Mouse (Mus musculus) kidney, adult 9 months (tissue): ENCODE measurements at regions not wholly inside any gene's neighbourhood (a gene's known extent, or its start where the extent isn't known, plus 50 kb on each side); places are given as distances from the start of the nearest gene placed in this dataset.
A peak's percentile ranks its signal among the peaks of the same experiment; 100 is the strongest.

Experiments used
- DNase-seq: peaks from one replicate; pipeline ENCODE4 v3.0.0; 2022

DNA sequence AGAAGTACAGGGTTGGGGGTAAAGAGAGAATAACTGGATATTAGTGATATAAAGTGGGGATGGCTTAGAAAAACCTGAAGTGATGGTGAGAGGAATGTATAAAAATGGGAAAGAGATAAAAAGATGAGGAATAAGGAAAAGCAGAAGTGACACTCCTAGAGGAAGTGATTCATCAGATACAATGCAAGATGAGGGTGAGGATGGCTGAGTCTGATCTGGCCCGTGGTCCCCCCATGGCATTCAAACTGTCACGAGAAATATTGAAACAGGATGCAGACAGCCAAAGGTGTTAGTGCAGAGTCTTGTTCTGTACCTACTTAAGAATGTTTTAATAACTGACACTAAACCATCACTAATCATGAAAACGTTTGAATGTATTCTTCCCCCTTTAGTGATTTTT, 56.2 kb upstream of the Kitl start:
- no peak for DNase-seq

DNA sequence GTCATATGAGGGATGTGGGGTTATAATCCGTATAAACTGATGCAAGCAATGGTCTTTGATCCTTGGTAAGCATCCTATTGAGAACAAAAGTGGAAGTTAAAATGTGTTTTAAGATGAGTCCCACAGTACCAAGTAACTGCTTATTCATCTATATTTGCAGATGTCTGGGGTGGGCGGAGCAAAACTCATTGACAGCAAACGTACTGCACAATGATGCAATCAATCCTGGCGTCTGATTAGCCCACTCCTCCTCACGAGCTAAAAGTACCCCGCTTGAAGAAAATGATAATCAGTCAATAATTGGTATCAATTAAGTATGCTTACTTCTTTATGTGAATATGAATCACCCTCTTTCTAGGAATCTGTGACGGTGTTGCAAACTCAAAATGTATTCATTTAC, 62.9 kb upstream of the Kitl start:
- DNase-seq: no peak

DNA sequence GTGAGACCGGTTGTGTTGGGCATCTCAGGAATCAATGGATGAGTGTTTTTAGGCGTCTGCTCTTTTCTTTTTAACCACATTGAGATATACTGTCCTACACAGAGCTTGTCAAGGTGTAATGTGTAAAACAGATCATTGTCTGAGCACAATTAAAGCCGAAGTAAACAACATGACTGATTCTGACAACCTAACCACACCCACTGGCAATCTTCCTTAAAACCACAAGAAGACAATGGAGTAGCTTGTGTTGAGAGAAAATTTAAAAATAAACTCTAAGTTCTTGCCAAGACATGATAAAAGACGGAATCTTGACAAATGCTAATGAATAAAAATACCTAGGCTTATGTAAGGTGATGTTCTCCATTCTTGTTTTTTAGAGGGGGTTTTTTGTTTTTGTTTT, 63.7 kb upstream of the Kitl start:
- DNase-seq: peak; percentile 18

DNA sequence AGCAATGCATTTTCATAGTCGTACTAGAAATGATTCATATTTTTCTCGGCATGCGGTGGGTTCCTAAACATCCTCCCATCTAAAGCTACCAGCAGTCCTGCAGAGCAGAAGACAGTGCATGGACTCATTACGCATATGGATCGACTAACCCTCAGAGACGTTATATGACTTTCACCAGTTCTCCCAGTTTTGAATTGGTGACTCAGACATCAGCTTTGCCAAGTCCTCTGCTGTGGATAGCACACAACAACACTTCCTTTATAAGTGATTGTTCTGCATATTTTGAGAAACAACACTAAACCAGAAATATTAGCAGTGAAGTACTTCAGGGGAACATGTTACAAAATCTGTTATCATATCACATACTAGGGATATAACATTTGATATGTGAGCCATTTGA, 64.1 kb upstream of the Kitl start:
- no peak for DNase-seq

DNA sequence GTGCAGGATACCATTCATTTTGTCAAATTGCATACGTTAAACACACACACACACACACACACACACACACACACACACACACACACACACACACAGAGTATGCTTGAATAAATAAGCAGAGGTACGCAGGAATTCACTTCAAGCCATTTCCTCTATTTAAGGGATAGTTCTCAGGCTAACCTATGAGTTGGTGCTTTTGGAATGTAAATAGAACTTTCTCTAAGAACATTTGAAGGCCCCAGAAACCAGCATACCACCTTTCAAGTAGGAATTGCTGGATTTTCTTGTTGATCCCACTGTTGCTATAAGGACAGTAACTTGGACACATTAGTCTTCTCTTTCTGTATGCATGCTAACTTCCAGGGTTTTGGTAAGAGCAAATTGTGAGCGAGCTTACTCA, 66.7 kb upstream of the Kitl start:
- DNase-seq: no peak

DNA sequence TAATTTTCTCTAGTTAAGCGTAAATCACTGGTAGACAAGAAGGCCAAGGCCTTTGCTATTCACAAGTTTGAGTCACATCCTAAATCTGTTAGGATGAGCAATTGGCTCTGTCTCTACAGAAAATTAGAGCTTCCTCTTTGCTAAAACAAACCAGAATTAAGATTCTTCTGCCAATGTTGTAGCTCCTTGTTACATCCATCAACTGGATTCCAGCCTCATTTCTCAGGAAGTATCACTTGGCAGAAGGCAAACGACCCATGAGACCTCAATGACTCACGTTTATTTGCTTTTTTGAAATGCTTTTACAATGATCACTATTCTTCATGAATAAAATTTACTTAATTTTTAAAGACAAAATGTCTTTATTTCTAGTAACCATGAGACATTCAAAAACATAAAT, 70.0 kb upstream of the Kitl start:
- peak; percentile 49 for DNase-seq

DNA sequence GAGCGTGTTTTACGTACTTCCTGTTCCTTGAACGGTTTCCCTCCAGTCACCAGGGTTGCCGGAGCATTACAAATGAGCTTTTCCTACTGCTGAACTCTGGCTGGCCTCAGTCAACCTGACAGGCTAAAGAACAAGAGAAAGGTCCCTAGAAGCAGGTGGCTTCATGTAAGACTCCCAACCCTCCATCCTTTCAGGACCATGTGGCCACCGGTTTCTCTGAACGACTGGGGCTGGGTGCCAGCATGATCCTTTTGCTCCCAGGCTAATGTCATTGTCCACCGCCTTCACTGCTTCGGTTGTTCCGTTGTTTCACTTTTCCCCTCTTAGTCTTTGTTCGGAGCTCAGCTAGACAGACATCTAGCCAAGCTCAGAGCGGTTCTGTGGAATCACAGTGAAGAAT, 73.8 kb upstream of the Kitl start:
- DNase-seq: peak; percentile 67

DNA sequence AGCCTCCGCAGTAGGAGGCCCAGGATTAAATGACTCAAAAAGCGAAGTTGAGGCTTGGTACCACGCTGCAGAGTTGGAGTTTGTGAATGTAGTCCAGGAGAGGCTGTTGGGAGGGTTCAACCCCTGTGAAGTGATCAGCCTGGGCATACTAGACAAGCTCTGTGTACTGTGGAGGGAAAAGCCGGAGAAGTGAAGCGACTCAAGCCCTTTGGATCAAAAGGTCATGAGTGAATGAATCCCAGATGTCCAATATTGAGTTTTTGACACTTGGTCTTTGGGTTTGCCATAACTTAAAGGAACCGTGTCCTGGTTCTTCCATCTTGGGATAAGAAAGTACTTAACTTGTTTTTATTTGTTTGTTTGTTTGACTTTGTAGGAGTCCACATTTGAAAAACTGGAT, 76.5 kb upstream of the Kitl start:
- no peak for DNase-seq

DNA sequence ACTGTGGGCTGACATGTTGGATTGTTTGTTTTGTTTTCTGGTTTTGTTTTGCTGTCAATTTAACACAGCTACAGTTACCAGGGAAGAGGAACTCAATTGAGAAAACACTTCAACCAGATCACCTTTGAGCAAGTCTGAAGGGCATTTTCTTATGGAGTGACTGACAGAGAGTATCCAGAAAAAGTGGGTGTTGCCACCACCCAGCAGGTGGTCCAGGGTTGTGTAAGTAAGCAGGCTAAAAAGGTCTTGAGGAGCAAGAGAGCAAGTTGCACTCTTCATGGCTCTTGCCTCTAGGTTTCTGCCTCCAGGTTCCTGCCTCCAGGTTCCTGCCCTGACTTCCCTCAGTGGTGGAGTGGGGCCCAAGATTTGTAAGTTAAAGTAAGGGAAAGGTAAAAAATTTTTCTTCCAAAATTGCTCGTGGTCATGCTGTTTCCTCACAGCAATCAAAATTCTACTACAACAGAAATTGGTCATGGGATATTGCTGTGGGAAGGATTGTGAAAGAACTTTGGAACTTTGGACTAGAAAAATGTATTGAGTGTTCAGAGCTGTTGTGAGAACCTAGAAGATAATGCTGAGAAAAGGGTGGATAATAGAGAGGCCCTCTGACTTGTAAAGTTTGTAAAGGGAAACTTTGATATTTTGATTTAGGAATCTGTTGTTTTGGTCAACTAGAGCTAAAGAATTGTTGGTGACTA, 77.4 kb upstream of the Kitl start:
- no peak for DNase-seq

DNA sequence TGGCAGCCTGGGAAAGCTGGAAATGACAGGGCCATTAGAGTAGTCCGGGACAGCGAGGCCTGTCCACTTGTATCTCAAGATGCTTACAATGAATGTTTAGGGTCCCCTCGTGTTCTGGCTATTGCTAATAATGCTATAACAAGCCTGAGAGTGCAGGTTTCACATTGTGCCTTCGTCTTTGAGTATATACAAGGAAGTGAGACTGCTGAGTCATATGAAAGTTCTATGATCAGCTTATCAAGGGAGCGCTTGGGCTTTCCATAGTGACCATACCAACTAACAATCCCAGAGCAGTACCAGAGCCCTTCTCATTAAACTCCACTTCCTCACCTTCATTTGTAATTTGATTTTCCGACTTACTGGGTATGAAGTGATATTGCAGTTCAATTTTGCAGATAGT, 86.2 kb upstream of the Kitl start:
- DNase-seq: no peak

DNA sequence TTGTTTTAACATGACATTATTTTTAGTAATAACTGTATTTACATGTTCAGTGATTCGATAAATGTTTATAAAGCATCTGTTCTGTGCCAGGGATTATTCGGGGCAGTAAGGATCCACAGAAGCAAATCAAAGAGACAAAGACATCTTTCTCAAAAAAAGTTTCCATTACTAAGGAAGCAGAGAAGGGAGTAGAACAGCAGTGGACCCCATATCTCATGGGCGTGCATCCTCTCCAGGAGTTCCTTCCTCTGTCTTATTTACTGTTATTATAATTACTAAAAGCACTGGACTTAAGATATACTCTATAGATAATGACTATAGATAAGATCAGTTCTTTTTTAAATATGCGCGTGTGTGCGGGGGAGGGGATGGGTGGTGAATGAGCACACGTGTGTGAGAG, 87.5 kb upstream of the Kitl start:
- DNase-seq: no peak

DNA sequence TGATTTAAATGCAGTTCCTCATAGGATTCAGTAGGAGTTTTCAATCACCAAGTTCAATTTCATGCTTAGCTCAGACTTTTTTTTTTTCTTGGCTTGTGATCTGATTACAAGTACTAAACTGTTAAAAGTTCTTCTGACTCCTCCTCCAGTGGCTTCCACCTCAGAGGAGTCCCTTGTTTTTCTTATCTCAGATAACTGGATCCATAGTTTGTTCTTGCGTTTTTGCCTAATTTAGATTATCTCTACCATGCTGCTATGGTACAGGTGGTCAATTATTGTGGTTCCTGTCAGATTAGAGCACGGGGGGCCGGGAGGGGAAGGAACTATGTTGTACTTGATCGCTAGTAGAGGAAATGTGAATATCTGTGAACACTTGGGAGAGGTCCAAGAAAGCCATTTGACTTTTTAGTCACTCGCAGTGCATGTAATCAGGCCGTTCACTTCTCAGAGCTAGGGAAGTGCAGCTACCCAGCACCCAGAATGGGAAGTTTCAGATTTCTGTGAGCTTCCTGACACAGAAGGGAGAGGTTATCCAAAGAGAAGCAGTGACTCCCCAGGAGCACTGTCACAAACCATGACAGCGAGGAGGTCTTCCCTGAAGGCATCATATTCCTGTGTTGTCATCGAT, 89.0 kb upstream of the Kitl start:
- DNase-seq: no peak

DNA sequence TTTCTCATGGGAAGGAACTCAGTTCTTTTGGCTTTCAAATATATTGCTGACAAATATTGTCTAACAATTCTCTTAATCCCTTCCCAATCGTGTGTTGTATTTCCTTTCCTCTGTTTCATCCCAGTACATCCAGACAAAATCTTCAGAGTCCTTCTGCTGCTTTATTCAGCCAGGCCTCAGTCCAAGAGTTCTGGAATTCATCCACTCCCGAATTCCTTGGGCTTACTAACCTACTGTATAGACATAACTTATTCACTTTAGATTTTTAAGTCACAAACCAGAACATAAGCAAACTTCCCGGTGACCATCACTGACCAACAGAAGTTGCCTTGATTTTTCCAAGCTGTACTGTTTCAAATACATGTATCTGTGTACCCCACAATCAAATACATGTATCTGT, 90.9 kb upstream of the Kitl start:
- no peak for DNase-seq

DNA sequence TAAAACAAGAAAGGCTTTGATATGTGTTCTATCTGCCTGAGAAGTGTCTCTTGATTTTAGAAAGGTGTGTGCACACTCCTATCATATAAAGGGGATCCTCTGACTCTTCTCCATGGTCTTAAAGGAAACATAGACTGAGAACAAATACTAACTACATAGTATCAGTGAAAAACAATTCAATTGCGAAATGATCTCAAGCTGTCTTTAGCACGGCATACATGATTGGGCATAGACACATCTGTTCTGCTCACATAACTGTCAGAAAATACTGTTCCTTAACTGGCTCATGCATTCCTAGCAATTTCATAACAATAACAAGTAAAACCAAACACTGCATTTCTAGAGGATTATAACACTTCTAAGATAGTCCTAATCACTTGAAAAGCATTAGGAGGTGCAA, 95.5 kb upstream of the Kitl start:
- no peak for DNase-seq

DNA sequence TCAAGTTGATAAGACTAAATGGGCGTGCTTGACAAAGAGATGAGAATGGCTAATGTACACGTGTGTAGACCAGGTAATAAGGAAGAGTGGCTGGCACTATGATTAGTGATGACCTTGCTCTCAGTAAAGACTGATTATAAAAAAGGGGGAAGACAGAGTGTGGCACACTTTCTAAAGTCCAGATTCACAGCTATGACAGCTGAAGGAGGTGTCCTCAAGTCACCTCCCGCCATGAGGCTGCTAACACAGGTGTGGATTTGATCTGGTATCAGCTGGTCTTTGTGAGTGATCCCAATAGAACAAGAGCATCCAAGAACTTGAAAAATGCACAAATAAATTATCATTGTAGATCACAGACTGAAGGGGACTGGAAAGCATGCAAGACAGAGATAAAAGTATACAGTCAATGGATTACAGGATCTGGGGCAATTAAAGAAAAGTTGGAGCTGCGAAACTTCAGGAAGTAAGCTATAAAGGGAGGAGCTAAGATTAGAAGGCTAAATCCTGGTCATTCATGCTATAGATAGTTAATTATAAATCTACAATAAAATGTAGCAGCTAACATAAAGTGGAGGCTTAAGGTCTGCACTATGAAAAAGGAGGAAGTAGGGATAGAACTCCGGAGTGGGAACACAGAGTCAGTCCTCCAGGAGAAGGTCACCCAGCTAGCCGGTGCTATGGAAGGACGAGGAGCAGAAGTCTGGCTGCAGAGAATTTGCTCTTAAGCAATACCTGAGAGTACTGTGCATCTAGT, 96.7 kb upstream of the Kitl start:
- DNase-seq: no peak

DNA sequence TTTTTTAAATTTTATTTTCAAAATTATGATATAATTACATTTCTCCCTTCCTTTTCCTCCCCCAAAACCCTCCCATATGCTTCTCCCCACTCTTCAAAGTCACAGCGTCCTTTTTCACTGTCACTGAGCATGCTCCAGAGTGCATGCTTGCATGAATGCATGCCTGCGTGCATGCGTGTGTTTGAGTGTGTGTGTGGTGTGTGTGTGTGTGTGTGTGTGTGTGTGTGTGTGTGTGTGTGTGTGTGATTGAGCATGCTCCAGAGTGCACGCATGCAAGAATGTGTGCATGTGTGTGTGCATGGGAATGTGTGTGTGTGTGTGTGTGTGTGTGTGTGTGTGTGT, 101.6 kb upstream of the Kitl start:
- DNase-seq: no peak

DNA sequence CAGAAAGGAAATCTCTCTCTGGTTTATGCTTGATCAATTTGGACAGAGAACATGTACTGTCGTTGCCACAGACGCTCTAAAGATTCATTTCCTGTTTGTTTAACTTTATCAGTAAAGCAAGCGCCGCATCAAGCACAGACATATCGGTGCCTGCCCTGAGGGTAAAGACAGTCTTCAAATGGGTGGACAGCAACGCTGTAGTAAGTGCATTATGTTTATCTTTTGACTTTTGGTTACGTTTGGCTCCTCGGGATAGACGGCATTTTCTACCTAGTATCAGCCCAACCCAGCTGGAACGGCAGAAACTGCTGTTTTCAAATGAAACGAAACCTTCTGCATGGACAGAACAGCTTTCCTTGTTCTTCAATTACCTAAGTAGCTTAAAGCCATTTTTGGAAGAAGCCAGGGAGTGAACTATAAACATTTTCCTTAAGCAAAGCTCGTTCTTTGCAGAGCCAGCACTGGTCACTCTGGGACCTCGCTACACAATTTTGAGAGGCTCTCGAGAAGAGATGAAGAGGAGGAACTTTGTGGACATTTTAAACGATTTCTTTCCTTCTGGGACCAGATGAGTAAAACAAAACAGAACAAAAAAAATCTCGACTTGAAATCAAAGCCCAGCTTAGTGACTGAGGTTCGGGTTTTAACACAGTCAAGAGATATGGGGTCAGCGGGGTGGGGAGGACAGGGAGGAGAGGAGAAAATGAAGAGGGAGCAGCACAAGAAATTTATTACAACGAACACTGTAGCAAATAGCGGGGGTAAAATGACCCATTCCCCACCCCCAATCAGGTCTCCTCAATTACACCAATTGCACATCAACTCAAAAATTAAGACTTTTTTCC, 102.2 kb upstream of the Kitl start:
- peak; percentile 35 for DNase-seq

DNA sequence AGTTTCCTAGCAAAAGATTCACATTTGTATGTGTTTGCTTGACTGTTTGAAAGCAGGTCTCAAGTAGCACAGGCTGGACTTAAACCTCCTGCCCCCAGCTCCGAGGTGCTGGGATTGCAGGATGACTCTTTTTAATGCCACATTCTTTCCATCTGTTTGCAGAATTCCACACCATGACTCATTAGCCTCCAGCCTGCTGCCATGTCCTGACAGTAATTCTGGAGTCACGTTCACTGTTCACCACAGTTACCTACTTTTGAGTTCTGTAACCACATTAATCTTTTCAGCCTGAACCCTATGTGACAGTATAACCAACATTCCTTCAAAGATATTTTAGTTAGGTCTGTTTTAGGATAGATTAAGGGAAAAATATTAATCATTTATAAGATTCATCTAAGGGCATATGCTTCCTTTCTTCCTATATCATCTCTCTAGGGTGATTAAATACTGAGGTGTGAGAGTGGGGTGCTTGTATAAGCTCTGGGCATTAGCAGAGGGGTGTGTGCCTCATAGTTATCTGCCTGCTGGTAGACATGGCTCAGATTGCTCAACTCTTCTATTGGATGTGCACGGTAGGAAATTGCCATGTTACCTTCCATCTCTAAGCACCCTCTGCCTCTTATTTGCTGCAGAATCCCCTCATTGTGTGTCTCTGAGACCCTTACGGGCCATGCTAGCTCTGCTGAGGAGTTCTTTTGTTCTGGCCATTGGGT, 105.3 kb upstream of the Kitl start:
- DNase-seq: no peak

DNA sequence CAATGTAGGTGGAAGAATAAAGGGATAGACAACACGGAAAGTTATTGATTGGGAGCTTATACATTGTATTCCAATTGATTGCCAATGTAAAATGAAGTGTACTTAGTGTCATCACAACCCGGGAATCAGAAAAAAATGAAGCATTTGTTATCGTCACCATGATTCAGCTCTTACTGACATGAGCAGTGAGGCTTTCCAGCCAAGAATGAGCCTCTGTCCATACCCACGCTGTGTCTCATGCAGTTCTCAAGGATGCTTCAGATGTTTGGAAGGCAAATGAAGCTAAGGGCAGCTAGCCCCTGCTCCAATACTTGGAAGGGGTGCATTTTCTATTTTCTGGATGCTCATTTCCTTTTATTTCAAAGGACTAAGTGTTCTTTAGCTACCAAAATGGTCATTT, 107.4 kb upstream of the Kitl start:
- no peak for DNase-seq

DNA sequence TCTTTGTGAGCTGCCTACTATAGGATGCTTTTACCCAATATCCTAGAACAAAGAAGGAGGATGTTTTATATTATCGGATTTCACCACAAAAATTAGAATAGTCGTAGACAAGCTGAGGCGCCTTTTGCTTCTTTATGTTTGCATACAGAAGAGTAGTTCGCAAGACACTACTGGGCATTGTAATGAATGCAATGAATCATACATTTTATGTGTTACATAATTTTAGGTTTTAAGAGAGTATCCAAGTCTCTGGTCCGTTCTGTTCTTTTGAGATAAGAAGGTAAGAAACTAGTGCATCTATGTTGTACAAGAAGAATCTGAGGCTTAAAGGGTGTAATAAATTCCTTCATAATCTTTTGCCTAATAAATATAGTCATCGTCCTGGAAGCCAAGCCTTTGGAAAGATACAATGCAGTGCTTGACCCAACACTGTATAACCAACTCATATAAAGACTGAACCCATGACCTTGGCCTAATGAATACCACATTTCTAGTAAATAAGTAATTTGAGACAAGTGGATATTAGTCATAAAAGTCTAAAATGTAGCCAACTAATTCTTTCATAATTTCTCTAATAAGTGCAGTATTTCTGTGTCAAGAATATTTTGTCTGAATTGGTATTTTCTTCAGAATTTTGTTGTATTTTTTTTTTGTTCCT, 108.5 kb upstream of the Kitl start:
- DNase-seq: no peak

DNA sequence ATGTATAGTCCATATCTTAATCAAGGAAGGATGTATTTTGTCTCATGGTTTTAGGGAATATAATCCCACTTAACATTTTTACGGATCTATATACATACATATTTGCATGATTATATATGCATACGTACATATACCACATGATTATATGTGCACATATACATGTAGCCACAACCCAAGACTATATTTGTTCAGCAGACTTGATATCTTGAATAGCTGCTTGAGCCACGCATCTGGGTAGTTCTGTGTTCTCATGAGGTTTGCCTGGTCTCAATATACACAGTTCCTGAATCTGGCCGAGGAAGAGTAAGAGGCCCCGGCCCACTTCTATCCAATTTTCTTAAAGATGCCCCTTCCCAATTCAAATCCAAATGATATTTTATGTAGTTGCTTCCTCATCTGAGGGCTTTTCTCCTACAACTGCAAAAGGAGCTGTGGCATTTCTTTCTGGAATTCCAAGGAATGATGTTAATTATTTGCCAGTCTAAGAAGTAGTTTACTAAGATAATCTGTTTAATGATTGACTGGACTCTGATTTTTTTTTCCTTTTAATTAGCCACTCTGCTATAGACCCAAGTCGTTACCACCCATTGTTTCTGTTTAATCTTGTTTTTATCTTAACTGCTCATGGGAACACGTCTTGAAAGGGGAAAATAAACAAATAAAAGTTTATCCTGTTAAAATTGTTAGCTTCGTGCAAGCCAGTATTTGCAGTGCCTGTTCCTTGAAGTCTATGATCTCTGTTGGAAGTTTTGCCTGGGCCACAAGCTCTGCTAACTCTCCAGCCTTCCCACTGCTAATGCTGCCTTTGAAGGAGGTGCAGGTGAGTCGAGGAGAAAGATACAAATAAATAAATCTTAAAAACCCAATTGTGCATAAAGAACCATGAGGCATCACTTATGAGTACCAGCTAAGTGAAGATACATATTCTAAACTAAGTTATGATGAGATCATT, 112.9 kb upstream of the Kitl start:
- peak; percentile 68 for DNase-seq
